19 mouse cellular contexts compared by ENCODE assay signal in genomic region chr3:117508090-117508489, GRCm38 (mm10).
DNase-seq lines count a peak whose midpoint lies in the region; ATAC-seq and TF ChIP-seq lines count a peak whose summit lies in the region.
"Had no signal": no experiment of that assay in that cellular context is flagged by ENCODE, and none has a peak within 500 bp of the region (broad histone marks: within the 10 kb centered on the region; RNA-seq: fewer than 3 reads in every experiment).

No protein-coding gene starts in this region.

- H3K27me3 ChIP-seq in liver, adult 2 months (ENCODE audit: control insufficient read depth, insufficient read depth, low read length), result no peaks in the 10 kb centered on the region
- H3K27me3 ChIP-seq in liver, embryonic 12.5 days (replicated peaks), result no peaks in the 10 kb centered on the region
- no peaks in the 10 kb centered on the region for H3K27me3 ChIP-seq in liver, embryonic 16.5 days (ENCODE audit: control insufficient read depth, insufficient read depth, low read depth, low read length)
- H3K27me3 ChIP-seq: CH12.LX; embryonic facial prominence, embryonic 12.5 days; forebrain, embryonic 15.5 days; hindbrain, embryonic 12.5 days had no signal

- no peak overlapping the region for H3K27ac ChIP-seq in liver, adult 2 months (replicated peaks; ENCODE audit: insufficient read depth, low read depth, low read length)
- H3K27ac ChIP-seq in liver, embryonic 12.5 days, result peak overlapping the region; percentile 51; the same call in 1 of the 2 replicates
- no peak overlapping the region for H3K27ac ChIP-seq in liver, embryonic 16.5 days (ENCODE audit: low read length)
- H3K27ac ChIP-seq: embryonic facial prominence, embryonic 12.5 days; forebrain, embryonic 15.5 days; heart, adult 2 months; hindbrain, embryonic 12.5 days had no signal

- H3K4me3 ChIP-seq in liver, adult 2 months (ENCODE audit: insufficient read depth, low read depth, low read length), result no peak overlapping the region
- H3K4me3 ChIP-seq in liver, embryonic 12.5 days, result no peak overlapping the region
- H3K4me3 ChIP-seq in liver, embryonic 16.5 days (ENCODE audit: low read depth, low read length), result no peak overlapping the region
- H3K4me3 ChIP-seq: embryonic facial prominence, embryonic 12.5 days; forebrain, embryonic 15.5 days; heart, adult 2 months; hindbrain, embryonic 12.5 days had no signal

- no peaks in the 10 kb centered on the region for H3K79me2 ChIP-seq in liver, adult 2 months (ENCODE audit: control insufficient read depth, insufficient read depth, low read length)

- H3K4me1 ChIP-seq in liver, adult 2 months (ENCODE audit: control insufficient read depth, insufficient read depth, low read length), result no peaks in the 10 kb centered on the region; the same call in 1 of the 2 replicates
- H3K4me1 ChIP-seq in liver, embryonic 12.5 days, result peaks cover 15% of the 10 kb centered on the region
- no peaks in the 10 kb centered on the region for H3K4me1 ChIP-seq in liver, embryonic 16.5 days (ENCODE audit: control insufficient read depth, low read depth, low read length)
- H3K4me1 ChIP-seq: embryonic facial prominence, embryonic 12.5 days; forebrain, embryonic 15.5 days; hindbrain, embryonic 12.5 days had no signal

- TF ChIP-seq CTCF in liver, adult 2 months (IDR thresholded peaks at IDR 0.05; ENCODE audit: low read depth, low read length), result no peak

- no peak overlapping the region for H3K9ac ChIP-seq in liver, adult 2 months (ENCODE audit: low read depth, low read length)
- no peak overlapping the region for H3K9ac ChIP-seq in liver, embryonic 12.5 days
- H3K9ac ChIP-seq in liver, embryonic 16.5 days (ENCODE audit: low read depth, low read length), result no peak overlapping the region
- H3K9ac ChIP-seq: embryonic facial prominence, embryonic 12.5 days; forebrain, embryonic 15.5 days; hindbrain, embryonic 12.5 days had no signal

- H3K4me2 ChIP-seq in liver, embryonic 12.5 days, result peak overlapping the region; percentile 14; the same call in 1 of the 2 replicates
- no peak overlapping the region for H3K4me2 ChIP-seq in liver, embryonic 16.5 days (ENCODE audit: low read depth, low read length)
- H3K4me2 ChIP-seq: embryonic facial prominence, embryonic 12.5 days; forebrain, embryonic 15.5 days; heart, embryonic 11.5 days; hindbrain, embryonic 12.5 days had no signal

- no peaks in the 10 kb centered on the region for H3K36me3 ChIP-seq in liver, adult 2 months (ENCODE audit: control insufficient read depth, insufficient read depth, low read length)
- H3K36me3 ChIP-seq in liver, embryonic 12.5 days, result no peaks in the 10 kb centered on the region
- no peaks in the 10 kb centered on the region for H3K36me3 ChIP-seq in liver, embryonic 16.5 days (ENCODE audit: control insufficient read depth, insufficient read depth)
- H3K36me3 ChIP-seq: embryonic facial prominence, embryonic 12.5 days; forebrain, embryonic 15.5 days; hindbrain, embryonic 12.5 days had no signal

- peak; percentile 96 for ATAC-seq in liver, embryonic 12.5 days
- peak; percentile 60 for ATAC-seq in liver, embryonic 16.5 days (ENCODE audit: low read depth)
- ATAC-seq: forebrain, embryonic 15.5 days; hindbrain, embryonic 16.5 days; inflammation-experienced regulatory T-cells, adult 6 months had no signal

- TF ChIP-seq POLR2A in liver, adult 2 months (IDR thresholded peaks at IDR 0.05; ENCODE audit: extremely low read depth, insufficient read depth, low read length), result no peak

- no peaks in the 10 kb centered on the region for H3K9me3 ChIP-seq in liver, embryonic 12.5 days (replicated peaks)
- H3K9me3 ChIP-seq in liver, embryonic 16.5 days (replicated peaks; ENCODE audit: control insufficient read depth, low read length), result no peaks in the 10 kb centered on the region
- H3K9me3 ChIP-seq: embryonic facial prominence, embryonic 12.5 days; forebrain, embryonic 15.5 days; hindbrain, embryonic 12.5 days had no signal

- DNase-seq in liver, adult 2 months (ENCODE audit: extremely low read depth, low read depth, low spot score), result peak; percentile 12
- DNase-seq in liver, result no peak
- DNase-seq in adrenal gland, adult 2 months, result no peak
- DNase-seq in right cerebral cortex, postnatal 14 days, result no peak
- DNase-seq: adrenal gland, postnatal 10 days; cerebellum, adult 18-20 months; cerebellum, adult 9-11 months; embryo, embryonic 11 days; heart, adult 2 months; heart, postnatal 4 days had no signal
